Mouse (Mus musculus) lung, postnatal 25 days (tissue): ENCODE measurements around the gene Tmem52.
A peak's percentile ranks its signal among the peaks of the same experiment; 100 is the strongest.
"Not testable (repeated sequence)": the region's sequence is repeated elsewhere in the genome, so short reads cannot be mapped to it uniquely, and the experiment has no call there.

Experiments used
- DNase-seq: peaks from one replicate; pipeline ENCODE4 v3.0.0; 2022; ENCODE audit warnings: low spot score

Tmem52 gene

GRCm38 (mm10) chr4:155468952-155469351 is at the start of gene Tmem52:
Gene Tmem52 (plus strand): TSS chr4:155469114.
- peak; percentile 56 for DNase-seq

GRCm38 (mm10) chr4:155420137-155420536 is 48.8 kb upstream of the Tmem52 start:
- no peak for DNase-seq

DNA sequence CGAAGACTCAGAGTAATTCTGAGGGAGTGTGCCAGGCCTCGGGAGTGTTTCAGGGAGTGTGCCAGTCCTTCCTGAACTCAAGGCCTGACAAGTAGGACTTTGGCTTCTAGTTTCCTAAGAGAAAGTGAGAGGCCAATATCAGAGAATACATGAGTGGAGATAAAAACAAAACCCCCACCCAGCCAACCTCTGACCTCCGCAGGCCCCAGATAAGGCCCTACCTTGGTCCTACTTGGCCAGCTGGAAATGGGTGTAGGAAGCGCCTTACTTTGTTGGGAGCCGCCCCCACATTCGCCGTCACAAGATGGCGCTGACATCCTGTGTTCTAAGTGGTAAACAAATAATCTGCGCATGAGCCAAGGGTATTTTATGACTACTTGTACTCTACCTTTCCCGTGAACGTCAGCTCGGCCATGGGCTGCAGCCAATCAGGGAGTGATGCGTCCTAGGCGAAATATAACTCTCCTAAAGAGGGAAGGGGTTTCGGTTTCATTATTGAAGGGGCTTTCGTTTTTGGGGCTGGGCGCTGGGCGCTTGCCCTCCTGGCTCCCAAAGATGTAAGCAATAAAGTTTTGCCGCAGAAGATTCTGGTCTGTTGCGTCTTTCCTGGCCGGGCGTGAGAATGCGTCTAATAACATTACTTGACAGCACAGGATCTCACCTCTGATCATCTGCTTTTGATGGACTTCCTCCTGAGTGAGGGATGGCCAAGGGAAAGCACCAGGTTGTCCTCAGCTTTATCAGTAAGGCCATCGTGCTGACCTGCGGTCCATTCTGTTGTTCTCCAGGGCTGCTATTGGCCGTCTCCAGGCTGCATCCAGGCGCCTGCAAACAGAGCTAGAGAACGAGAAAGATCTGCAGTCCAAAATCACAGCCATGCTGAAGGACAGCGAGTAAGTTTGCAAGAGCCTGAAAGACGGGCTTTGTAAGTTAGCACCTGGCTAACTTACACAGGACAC is 47.2 kb upstream of the Tmem52 start:
- DNase-seq = not testable (repeated sequence)

GRCm38 (mm10) chr4:155423988-155424387 is 44.9 kb upstream of the Tmem52 start:
- DNase-seq = no peak

DNA sequence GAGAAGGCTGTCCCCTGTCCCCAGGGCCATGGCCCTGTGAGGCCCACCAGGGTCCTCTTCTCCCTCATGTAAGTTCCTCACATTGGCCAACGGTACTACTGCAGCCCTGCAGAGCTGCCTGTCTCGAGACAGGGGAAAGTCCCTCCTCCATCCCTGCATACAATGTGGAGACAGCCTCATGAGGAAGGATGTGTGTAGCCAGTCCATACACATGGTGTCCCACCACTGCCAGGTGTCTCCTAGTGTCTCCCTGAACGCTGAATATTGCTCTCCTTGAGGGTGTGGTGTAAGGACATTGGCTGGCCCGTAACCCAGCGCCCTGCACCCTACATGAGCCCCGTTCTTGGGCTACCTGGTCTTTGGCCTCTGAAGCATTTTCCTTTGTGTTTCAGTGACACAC is 42.6 kb upstream of the Tmem52 start:
- no peak for DNase-seq

- DNase-seq = no peak
Observed at GRCm38 (mm10) chr4:155428442-155428841, 40.5 kb upstream of the Tmem52 start.

GRCm38 (mm10) chr4:155429202-155429601 is 39.7 kb upstream of the Tmem52 start:
- DNase-seq = no peak

- DNase-seq = no peak
Observed at GRCm38 (mm10) chr4:155432358-155432757, 36.6 kb upstream of the Tmem52 start.

- no peak for DNase-seq
Observed at GRCm38 (mm10) chr4:155433993-155434392, 34.9 kb upstream of the Tmem52 start.

GRCm38 (mm10) chr4:155442808-155443207 is 26.1 kb upstream of the Tmem52 start:
- no peak for DNase-seq

DNA sequence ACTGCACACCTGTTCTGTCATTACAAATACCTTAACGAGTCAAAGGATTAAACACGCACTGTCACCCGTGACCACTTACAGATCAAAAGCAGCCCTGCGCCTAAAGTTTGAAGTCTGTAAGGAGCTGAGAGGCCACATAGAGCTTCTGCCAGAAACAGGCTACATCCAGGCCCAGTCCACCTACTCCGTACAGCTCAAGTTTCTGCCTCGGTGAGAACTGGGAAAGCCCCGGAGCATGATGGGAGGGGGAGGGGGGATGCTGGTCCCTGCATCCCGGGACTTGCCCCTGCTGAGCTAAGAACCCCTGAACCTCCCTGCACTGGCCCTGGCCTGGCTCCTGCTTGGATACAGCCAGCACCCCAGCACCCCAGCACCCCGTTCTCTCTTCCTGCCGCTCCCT is 17.3 kb upstream of the Tmem52 start:
- no peak for DNase-seq

GRCm38 (mm10) chr4:155458575-155458974 is 10.3 kb upstream of the Tmem52 start:
- DNase-seq = no peak

DNA sequence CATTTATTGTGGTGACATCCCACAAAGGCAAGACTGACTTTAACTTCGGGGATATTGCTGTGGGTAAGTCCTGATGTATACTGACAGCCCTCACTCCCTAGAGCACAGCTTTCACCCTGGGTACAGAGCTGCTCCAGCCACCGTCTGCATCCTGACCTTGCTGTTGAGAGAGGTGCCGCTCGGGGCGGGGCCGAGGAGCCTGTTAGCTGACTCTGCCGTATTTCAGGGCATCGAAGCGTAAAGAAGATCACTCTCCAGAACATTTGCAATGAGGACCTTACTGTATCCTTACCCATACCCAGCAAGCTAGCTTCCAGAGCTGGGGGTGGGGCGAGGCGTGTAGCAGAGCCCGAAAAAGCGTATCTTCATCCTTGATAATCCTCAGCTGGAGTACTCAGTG is 5.9 kb upstream of the Tmem52 start:
- DNase-seq = no peak

GRCm38 (mm10) chr4:155463611-155464010 is 5.3 kb upstream of the Tmem52 start:
- DNase-seq = no peak

DNA sequence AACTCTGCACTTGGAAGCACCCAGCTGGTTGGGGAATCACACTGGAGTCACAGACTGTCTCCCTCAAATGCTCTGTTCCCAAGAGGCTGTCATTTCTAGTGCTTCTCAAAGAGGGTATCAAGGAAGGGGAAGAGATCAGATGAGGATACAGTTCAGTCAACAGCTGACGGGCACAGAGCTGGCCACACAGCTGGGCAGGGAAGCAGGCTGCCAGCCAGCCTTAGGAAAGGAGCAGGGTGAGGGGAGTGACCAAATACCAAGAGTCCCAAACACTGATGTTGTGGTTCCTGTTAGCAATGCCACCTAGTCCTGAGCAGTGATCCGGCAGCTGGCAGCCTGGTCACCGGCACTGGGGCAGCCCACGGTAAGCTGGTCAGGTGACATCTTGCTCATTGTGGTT is 4.9 kb upstream of the Tmem52 start:
- DNase-seq = no peak

GRCm38 (mm10) chr4:155465607-155466006 is 3.3 kb upstream of the Tmem52 start:
- DNase-seq = no peak

GRCm38 (mm10) chr4:155466080-155466479 is 2.8 kb upstream of the Tmem52 start:
- DNase-seq = no peak

DNA sequence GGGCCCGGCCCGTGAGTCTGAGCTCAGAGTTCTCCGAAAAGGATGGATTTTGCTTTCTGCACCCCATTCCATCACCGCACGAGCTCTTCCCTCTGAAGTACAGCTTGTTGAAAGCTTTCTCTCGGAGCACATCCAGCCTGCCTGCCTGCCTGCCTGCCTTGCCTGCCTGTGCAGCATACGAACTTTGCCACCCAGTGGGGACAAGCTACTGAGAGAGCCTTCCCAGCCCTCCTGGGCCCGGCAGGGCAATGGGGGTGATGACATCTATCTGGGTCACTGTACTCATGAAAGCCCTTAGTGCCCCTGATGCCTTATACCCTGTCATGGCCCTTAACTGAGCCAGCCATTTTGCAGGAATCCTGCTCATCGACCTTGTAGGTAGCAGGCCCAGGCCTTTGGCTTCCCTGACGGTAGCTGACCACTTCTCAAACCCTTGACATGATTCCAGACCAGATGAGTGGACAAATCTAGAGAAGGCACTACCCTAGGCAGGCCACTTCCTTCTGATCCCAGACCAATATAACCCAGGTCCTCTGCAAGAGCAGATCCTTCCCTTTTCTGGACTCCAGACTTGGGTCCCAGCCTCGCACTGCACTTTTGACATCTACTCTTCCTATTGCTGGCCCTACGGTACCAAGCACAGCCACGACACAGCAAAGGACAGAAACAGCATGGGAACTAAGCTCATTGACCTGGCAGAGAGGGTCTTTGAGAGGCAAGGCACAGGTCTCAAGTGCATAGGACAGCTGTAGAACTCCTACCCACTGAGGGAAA is 1.5 kb upstream of the Tmem52 start:
- no peak for DNase-seq

DNA sequence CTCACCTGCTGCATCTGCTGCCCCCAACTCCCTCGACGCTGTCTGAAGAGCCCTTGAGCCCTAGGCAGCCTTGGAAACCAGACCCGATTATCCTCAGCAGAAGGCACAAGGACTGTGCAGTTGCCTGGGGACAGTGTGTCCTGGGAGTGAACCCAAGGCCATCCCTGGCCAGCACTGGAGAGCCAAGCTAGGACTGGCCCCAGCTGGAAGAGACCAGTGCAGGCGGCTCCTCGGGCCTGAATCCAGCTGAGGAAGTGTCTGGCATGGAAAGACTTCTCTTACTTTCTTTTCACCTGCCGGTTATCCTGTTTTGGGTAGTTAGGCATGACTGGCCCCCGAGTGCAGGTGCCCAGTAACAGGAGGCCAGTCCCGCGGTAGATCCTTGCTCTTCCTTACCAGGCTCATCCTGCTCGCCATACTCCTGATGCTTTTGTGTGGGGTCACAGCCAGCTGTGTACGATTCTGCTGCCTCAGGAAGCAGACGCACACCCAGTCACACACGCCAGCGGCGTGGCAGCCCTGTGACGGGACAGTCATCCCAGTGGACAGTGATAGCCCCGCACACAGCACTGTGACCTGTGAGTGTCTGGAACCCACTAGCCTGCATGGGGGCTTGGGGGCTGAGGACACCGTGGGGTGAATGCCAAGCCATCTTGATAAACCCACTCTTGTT is 812 bp downstream of the Tmem52 start:
- no peak for DNase-seq

GRCm38 (mm10) chr4:155470263-155470953 is 1.5 kb downstream of the Tmem52 start:
- no peak for DNase-seq

DNA sequence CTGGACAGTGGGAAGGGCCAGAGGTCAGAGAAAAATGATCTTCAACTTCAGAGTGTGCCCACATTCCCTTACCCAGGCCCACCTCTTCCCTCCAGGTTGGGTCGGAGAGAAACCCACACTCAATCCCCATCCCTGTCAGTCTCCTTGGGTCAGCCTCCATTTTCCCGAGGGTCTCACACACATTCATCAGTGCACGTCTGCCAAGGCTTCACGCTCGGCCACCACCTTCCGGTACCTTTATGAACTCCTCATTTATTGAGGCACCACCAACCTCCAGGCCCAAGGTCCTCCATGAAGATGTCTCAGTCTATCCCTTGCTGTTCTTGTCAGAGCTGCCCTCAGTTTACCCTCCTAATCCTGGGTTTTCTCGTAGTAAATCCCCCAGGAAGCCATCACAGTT is 2.1 kb downstream of the Tmem52 start:
- DNase-seq = no peak

DNA sequence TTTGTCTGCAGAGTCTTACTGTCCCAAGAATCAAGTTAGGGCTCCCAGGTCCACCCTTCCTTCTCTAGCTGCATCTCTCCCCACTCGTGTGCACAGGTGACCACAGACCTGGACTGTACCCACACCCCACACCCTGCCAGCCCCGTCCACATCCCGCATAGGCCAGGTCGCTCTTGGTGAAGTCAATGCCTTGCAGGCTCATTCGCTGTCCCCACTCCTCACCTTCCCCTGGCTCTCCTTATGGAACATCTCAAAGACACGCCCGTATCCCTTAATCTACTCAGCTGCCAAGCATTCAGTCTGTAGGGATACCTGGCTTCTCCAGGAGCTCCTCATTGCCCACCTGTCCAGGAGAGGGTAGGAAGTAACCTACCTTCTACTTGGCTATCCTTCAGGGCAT is 2.5 kb downstream of the Tmem52 start:
- no peak for DNase-seq
